Mouse (Mus musculus) heart, adult 11 months (tissue): ENCODE data around the gene Bgn.
"Not testable (repeated sequence)": the region's sequence is repeated elsewhere in the genome, so short reads cannot be mapped to it uniquely, and the experiment has no call there.

Experiments used
- DNase-seq: peaks from one replicate; pipeline ENCODE4 v3.0.0; 2022

Bgn gene

GRCm38 (mm10) chrX:73490804-73491203, 7.4 kb downstream of the Bgn start:
- DNase-seq, result no peak

DNA sequence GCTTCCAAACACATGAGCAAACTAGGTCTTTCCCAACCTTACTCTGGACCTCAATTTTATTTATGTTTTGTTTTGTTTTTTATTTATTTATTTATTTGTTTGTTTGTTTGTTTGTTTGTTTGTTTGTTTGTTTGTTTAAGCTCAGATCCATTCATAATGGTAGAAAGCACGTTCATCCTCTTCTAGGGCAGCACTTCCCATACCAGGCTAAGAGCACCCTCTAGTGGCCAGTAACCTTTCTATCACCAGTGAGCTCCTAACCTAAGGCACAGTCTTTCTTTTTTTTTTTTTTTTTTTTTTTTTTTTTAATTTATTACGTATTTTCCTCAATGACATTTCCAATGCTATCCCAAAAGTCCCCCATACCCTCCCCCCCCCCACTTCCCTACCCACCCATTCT, 10.2 kb downstream of the Bgn start:
- DNase-seq, result not testable (repeated sequence)

DNA sequence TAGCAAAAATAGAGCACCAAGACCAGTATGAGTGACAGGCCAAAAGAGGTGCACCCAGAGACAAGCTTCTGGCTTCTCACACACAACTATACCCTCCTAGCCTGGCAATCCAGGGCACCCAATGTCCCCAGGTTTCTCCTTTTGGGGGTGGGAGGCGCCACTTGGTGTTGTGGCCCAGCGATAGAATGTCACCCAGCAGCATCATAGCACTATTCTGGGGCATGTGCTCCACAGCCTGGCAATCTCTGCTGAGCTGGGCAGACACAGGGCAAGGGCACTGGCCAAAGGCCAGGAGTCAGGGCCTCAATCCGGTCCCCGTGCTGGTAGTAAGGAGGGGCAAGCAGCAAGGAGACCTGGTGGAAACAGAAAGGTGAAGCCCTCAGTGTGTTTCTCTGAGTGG, 13.3 kb downstream of the Bgn start:
- DNase-seq, result peak; percentile 94

GRCm38 (mm10) chrX:73505130-73505735, 21.8 kb downstream of the Bgn start:
- DNase-seq, result no peak

DNA sequence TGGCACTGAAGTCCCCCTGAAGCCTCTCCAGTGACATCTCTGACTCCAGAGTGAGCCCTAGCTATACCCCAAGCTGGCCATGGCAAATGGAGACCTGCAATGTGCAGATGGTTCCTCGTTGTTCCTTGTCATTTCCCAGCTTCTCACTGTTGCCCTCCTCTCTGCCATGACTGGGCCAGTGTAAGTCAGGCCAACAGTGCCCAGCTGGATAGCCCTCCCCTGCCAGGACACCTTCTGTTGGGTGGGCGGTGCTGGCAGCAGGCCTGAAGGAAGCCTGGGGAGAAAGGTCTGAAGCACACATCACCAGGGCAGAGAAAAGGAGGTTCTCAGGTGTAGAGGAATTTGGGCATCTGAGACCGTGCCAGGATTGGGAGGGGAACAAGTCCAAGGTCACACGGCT, 23.2 kb downstream of the Bgn start:
- DNase-seq, result no peak

DNA sequence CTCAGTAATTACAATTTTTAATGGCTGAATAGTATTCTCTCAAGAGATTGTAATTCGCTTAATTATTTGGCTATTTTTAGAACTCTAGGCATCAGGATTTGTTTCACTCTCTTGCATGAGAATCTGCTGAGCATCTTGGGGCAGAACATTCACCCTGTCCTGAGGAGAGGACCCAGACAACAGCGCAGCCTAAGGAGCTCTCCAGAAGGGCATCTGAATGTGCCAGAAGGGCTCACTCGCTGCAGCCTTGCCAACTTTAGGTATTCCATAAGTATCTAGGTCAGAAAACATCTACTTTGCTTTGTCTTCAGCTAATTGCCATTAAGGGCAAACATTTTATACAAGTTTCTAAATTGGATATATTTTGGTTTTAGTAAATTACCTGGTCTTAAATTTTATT, 25.8 kb downstream of the Bgn start:
- no peak for DNase-seq

- DNase-seq, result no peak
Measured at GRCm38 (mm10) chrX:73512904-73513303, 29.5 kb downstream of the Bgn start.

DNA sequence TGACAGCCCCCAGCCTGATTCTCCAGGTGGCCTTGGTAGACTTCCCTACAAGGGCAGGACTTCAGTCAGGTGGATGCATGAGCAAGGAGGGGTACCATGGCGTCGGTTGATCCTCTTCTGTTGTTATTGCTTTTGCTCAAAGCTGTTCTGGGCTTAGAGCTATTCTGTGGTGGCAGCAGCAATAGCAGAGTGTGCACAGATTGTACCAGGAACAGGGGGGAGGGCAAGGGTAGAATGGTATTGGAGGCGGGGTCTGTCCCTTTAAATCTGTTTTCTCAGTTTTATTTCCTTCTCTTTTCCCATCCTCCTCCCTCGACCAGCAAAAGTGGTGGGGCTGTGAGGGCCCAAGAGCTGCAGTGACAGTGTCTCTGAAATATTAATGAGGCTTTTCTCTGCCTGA, 33.2 kb downstream of the Bgn start:
- no peak for DNase-seq

- DNase-seq, result peak; percentile 46
Measured at GRCm38 (mm10) chrX:73517060-73517600, 33.7 kb downstream of the Bgn start.

DNA sequence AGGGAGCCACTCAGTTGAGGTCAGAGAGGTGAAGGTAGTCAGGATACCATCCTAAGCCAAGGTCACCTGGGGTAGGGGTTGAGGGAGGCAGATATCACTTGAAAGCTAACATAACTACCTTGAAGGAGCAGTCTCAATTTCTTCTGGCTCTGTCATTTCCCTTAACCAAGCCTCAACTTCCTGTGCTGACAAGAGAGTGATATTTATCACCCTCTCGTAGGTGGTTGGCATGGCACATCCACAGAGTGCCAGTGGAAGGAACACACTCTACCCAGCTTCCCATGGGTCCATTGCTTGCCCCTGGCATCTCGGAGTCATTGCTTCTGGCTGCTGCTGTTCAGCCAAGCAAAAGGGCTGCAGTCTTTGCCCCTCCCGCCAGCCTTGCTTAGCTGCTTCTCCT, 37.3 kb downstream of the Bgn start:
- no peak for DNase-seq

- no peak for DNase-seq
Measured at GRCm38 (mm10) chrX:73524318-73525222, 41.2 kb downstream of the Bgn start.

- no peak for DNase-seq
Measured at GRCm38 (mm10) chrX:73525223-73526140, 42.1 kb downstream of the Bgn start.

DNA sequence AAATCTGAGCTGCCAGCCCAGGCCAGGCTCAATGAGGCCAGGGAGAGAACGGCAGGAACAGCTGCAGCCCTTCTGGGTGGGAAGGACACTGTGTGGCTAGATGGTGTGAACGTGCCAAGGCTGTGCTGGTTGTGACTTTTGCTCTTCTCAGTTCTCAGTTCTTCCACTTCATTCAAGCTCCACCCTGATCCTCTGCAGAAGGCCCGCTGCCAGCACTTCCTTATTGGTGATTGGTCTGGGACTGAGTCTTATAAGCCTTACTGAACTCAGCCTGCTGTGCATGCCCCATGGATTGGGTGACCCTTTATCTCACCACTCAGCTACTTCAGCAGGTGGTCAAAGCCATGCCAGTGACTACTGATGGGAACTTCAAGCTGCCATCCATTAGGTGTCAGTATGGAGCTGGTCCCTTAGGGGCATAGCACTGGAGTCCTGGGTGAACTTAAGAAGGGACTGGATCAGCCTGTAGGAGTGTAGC, 43.0 kb downstream of the Bgn start:
- peak; percentile 87 for DNase-seq

GRCm38 (mm10) chrX:73537875-73538274, 54.5 kb downstream of the Bgn start:
- DNase-seq, result no peak

DNA sequence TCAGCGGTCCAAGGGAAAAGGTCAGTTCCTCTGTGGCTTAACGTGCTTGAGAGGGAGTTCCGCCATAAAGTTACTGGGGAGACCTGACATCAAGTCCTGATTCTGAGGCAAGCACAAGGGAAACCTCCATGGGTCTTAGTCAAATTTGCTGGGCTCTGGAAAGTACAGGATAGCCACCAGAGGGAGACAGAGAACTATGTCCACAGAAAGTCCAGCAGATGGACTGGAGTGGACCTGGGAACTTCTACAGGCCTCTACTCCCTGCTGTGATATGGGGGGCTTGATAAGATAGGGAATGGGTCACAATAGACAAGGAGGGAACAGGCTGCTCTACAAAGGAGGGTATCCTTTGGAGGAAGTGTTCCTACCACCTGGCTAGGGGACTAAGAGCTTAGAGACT, 59.9 kb downstream of the Bgn start:
- no peak for DNase-seq
